Comparison of ENCODE assay signal across 10 mouse cellular contexts in genomic region chr7:109868498-109868897, GRCm38 (mm10). TPM values are rescaled to one million over a fixed set of nuclear protein-coding genes. Genes with fewer than 3 reads are reported as not detected.
A peak's percentile ranks its signal among the peaks of the same experiment; 100 is the strongest.
DNase-seq lines count a peak whose midpoint lies in the region; ATAC-seq and TF ChIP-seq lines count a peak whose summit lies in the region.
"Had no signal": no experiment of that assay in that cellular context is flagged by ENCODE, and none has a peak within 500 bp of the region (broad histone marks: within the 10 kb centered on the region; RNA-seq: fewer than 3 reads in every experiment).

No protein-coding gene starts in this region.

- no peak overlapping the region for H3K9ac ChIP-seq in heart, postnatal 0 days (replicated peaks; ENCODE audit: low read depth, low read length)
- no peak overlapping the region for H3K9ac ChIP-seq in heart, embryonic 11.5 days (ENCODE audit: low read depth, low read length)
- H3K9ac ChIP-seq: limb, embryonic 15.5 days had no signal

- TF ChIP-seq POLR2A in cortical plate, adult 2 months (IDR thresholded peaks at IDR 0.05; ENCODE audit: extremely low read depth, insufficient read depth, low read length): no peak

- TF ChIP-seq CTCF in heart, postnatal 0 days (IDR thresholded peaks at IDR 0.05; ENCODE audit: low read depth): peak; percentile 44
- TF ChIP-seq CTCF in cortical plate, adult 2 months (IDR thresholded peaks at IDR 0.05; ENCODE audit: extremely low read depth, insufficient read depth, low read length): peak; percentile 31

- no peak for ATAC-seq in heart, postnatal 0 days (ENCODE audit: insufficient read depth, low read depth)
- no peak for ATAC-seq in heart, embryonic 11.5 days (replicated peaks; ENCODE audit: insufficient number of reproducible peaks, low FRiP score, low TSS enrichment)

- TF ChIP-seq EP300 in heart, postnatal 0 days (IDR thresholded peaks at IDR 0.05; ENCODE audit: low read depth): no peak

- DNase-seq in heart, postnatal 0 days (ENCODE audit: low spot score): no peak
- DNase-seq in 416B (ENCODE audit: low read depth): peak; percentile 17
- DNase-seq in lung, postnatal 10 days: peak; percentile 44
- no peak for DNase-seq in cerebellum, adult 9-11 months
- no peak for DNase-seq in kidney, adult 9 months
- DNase-seq in heart, embryonic 10.5 days (ENCODE audit: low spot score): no peak
- DNase-seq: cerebellum, adult 11-12 months had no signal

- 27% methylated on average over 3 of the region's 3 CpGs for WGBS in heart, postnatal 0 days
- 21% methylated on average over 3 of the region's 3 CpGs for WGBS in heart, embryonic 11.5 days (ENCODE audit: insufficient replicate concordance)
- WGBS in heart, embryonic 10.5 days: 17% methylated on average over 3 of the region's 3 CpGs

- peaks cover 17% of the 10 kb centered on the region; the same call in 1 of the 2 replicates for H3K27me3 ChIP-seq in heart, postnatal 0 days (ENCODE audit: control insufficient read depth, insufficient read depth, low read length)
- peaks cover 11% of the 10 kb centered on the region for H3K27me3 ChIP-seq in heart, embryonic 11.5 days (ENCODE audit: control insufficient read depth, insufficient read depth, low read length)
- peaks cover 35% of the 10 kb centered on the region for H3K27me3 ChIP-seq in heart, embryonic 10.5 days (ENCODE audit: insufficient read depth, poor library complexity, severe bottlenecking)

- H3K9me3 ChIP-seq in heart, postnatal 0 days (replicated peaks; ENCODE audit: control insufficient read depth, low read length): no peaks in the 10 kb centered on the region
- H3K9me3 ChIP-seq in heart, embryonic 11.5 days (replicated peaks; ENCODE audit: control insufficient read depth, low read length): no peaks in the 10 kb centered on the region
- H3K9me3 ChIP-seq in heart, embryonic 10.5 days: no peaks in the 10 kb centered on the region
- H3K9me3 ChIP-seq: limb, embryonic 15.5 days had no signal

- no peaks in the 10 kb centered on the region for H3K36me3 ChIP-seq in heart, postnatal 0 days (replicated peaks; ENCODE audit: control insufficient read depth, insufficient read depth, low read length)
- no peaks in the 10 kb centered on the region for H3K36me3 ChIP-seq in heart, embryonic 11.5 days (ENCODE audit: control insufficient read depth, insufficient read depth, low read length)
- no peaks in the 10 kb centered on the region for H3K36me3 ChIP-seq in heart, embryonic 10.5 days
- H3K36me3 ChIP-seq: limb, embryonic 15.5 days had no signal

- H3K4me1 ChIP-seq in heart, postnatal 0 days (ENCODE audit: control insufficient read depth, insufficient read depth): no peaks in the 10 kb centered on the region
- H3K4me1 ChIP-seq in heart, embryonic 11.5 days (ENCODE audit: control insufficient read depth, insufficient read depth, low read length): peaks cover 2% of the 10 kb centered on the region
- no peaks in the 10 kb centered on the region for H3K4me1 ChIP-seq in cortical plate, adult 2 months (ENCODE audit: control insufficient read depth, insufficient read depth, low read length)
- H3K4me1 ChIP-seq in heart, embryonic 10.5 days: peaks cover 35% of the 10 kb centered on the region

- H3K27ac ChIP-seq in heart, postnatal 0 days (ENCODE audit: low read depth): no peak overlapping the region
- H3K27ac ChIP-seq in heart, embryonic 11.5 days (ENCODE audit: low read depth, low read length): no peak overlapping the region
- H3K27ac ChIP-seq in cortical plate, adult 2 months (ENCODE audit: insufficient read depth, low read length): no peak overlapping the region
- H3K27ac ChIP-seq in heart, embryonic 10.5 days: no peak overlapping the region
- H3K27ac ChIP-seq: limb, embryonic 15.5 days had no signal

- no peak overlapping the region for H3K4me2 ChIP-seq in heart, postnatal 0 days (ENCODE audit: low read depth, low read length)
- no peak overlapping the region for H3K4me2 ChIP-seq in heart, embryonic 11.5 days
- H3K4me2 ChIP-seq: limb, embryonic 15.5 days had no signal

- H3K4me3 ChIP-seq in heart, postnatal 0 days (ENCODE audit: low read depth, low read length): no peak overlapping the region
- no peak overlapping the region for H3K4me3 ChIP-seq in heart, embryonic 11.5 days (ENCODE audit: low read depth, low read length)
- H3K4me3 ChIP-seq in cortical plate, adult 2 months (ENCODE audit: insufficient read depth, low read length): no peak overlapping the region
- no peak overlapping the region for H3K4me3 ChIP-seq in heart, embryonic 10.5 days
- H3K4me3 ChIP-seq: limb, embryonic 15.5 days had no signal

RNA-seq across cellular contexts. Expression of gene Scube2, which starts 3.0 kb away (rescaled TPM):
- 9.7 and 16.8 TPM in 2 replicates for total RNA-seq in heart, postnatal 0 days (2014; rRNA removed; ENCODE audit: low replicate concordance)
- 6.4 and 8.3 TPM in 2 replicates for polyA plus RNA-seq in heart, postnatal 0 days (2015; fragmentation: Nextera tagmentation; extraction: Ambion mirVana)
- polyA plus RNA-seq in heart, embryonic 11.5 days (2014; fragmentation: Nextera tagmentation; extraction: Ambion mirVana): 8.1 and 9.8 TPM in 2 replicates
- polyA plus RNA-seq in cortical plate, adult 2 months (2012; rRNA removed): 0.35 and 0.57 TPM in 2 replicates
- 4.7 and 11.3 TPM in 2 replicates for polyA plus RNA-seq in heart, embryonic 10.5 days (2016; fragmentation: Nextera tagmentation; extraction: Ambion mirVana)

Comparison
In these comparisons a context has a peak if more than half of its experiments do, and no peak if none do; other contexts are left out.
1. DNase-seq: peak in 416B (single experiment) and lung, postnatal 10 days (single experiment); none in heart, postnatal 0 days (single experiment), cerebellum, adult 9-11 months (single experiment), kidney, adult 9 months (single experiment) and heart, embryonic 10.5 days (single experiment).